Mouse (Mus musculus) R1 (cell line): ENCODE data around the gene Rab31.
A peak's percentile ranks its signal among the peaks of the same experiment; 100 is the strongest.

Experiments used
- DNase-seq: peaks from one replicate; pipeline ENCODE4 v3.0.0-alpha.2; 2018; ENCODE audit warnings: low read depth, low spot score

The Rab31 gene

GRCm38 (mm10) chr17:65783182-65784161 is 10.9 kb upstream of the Rab31 start:
- peak; percentile 66 for DNase-seq

GRCm38 (mm10) chr17:65782551-65783141 is 10.1 kb upstream of the Rab31 start, which contains the start of gene Ppp4r1:
TSS of gene Ppp4r1 (plus strand) at chr17:65782573.
- peak; percentile 80 for DNase-seq

GRCm38 (mm10) chr17:65780970-65781369 is 8.4 kb upstream of the Rab31 start:
- no peak for DNase-seq

GRCm38 (mm10) chr17:65777461-65777860 is 4.9 kb upstream of the Rab31 start:
- DNase-seq, result peak; percentile 86

GRCm38 (mm10) chr17:65776228-65776627 is 3.7 kb upstream of the Rab31 start:
- DNase-seq, result peak; percentile 50

- no peak for DNase-seq
Measured at GRCm38 (mm10) chr17:65774439-65774838, 1.9 kb upstream of the Rab31 start.

GRCm38 (mm10) chr17:65773617-65774016 is 1.1 kb upstream of the Rab31 start:
- DNase-seq, result no peak

- DNase-seq, result no peak
Measured at GRCm38 (mm10) chr17:65770982-65771915, 1.3 kb downstream of the Rab31 start.

GRCm38 (mm10) chr17:65768486-65768885 is 4.1 kb downstream of the Rab31 start:
- no peak for DNase-seq

GRCm38 (mm10) chr17:65763221-65763620 is 9.3 kb downstream of the Rab31 start:
- DNase-seq, result no peak

GRCm38 (mm10) chr17:65757150-65757549 is 15.4 kb downstream of the Rab31 start:
- DNase-seq, result no peak

- no peak for DNase-seq
Measured at GRCm38 (mm10) chr17:65755857-65756256, 16.7 kb downstream of the Rab31 start.

GRCm38 (mm10) chr17:65753130-65753529 is 19.4 kb downstream of the Rab31 start:
- DNase-seq, result no peak

- peak; percentile 73 for DNase-seq
Measured at GRCm38 (mm10) chr17:65750301-65750700, 22.3 kb downstream of the Rab31 start.

- DNase-seq, result no peak
Measured at GRCm38 (mm10) chr17:65749803-65750202, 22.7 kb downstream of the Rab31 start.

GRCm38 (mm10) chr17:65748997-65749396 is 23.6 kb downstream of the Rab31 start:
- no peak for DNase-seq

GRCm38 (mm10) chr17:65746314-65746713 is 26.2 kb downstream of the Rab31 start:
- DNase-seq, result no peak

GRCm38 (mm10) chr17:65743664-65744330 is 28.8 kb downstream of the Rab31 start:
- DNase-seq, result peak; percentile 65

GRCm38 (mm10) chr17:65742969-65743368 is 29.6 kb downstream of the Rab31 start:
- DNase-seq, result no peak

- DNase-seq, result no peak
Measured at GRCm38 (mm10) chr17:65742245-65742905, 30.2 kb downstream of the Rab31 start.
